Mouse (Mus musculus) myocyte (in vitro differentiated cells): ENCODE data around the gene Tbcel. TPM values are rescaled to one million over a fixed set of nuclear protein-coding genes. Genes with fewer than 3 reads are reported as not detected.

Experiments used
- H3K27me3 ChIP-seq: one replicate; pipeline ENCODE4 v1.6.1; 2011; ENCODE audit not compliant: control insufficient read depth, insufficient read depth, insufficient read length
- H3K36me3 ChIP-seq: one replicate; pipeline ENCODE4 v1.6.1; 2011; ENCODE audit not compliant: control insufficient read depth, insufficient read depth
- H3K4me2 ChIP-seq: one replicate; pipeline ENCODE4 v1.6.1; 2011; ENCODE audit warnings: low read depth, control low read depth
- H3K4me3 ChIP-seq: one replicate; pipeline ENCODE4 v1.5.1; 2011; ENCODE audit warnings: mild to moderate bottlenecking, control low read depth, moderate library complexity
- H3K79me2 ChIP-seq: one replicate; pipeline ENCODE4 v1.6.1; 2011; ENCODE audit not compliant: control insufficient read depth, insufficient read depth
- H3ac ChIP-seq: one replicate; pipeline ENCODE4 v1.6.1; 2011; ENCODE audit not compliant: control insufficient read depth, insufficient read length
- CEBPB ChIP-seq: IDR thresholded peaks from 2 replicates; pipeline ENCODE4 v1.6.1; 2011; ENCODE audit warnings: mild to moderate bottlenecking, moderate library complexity; ENCODE audit not compliant: poor library complexity, insufficient read depth, severe bottlenecking
- E2F4 ChIP-seq: IDR thresholded peaks from one replicate; pipeline ENCODE4 v1.6.1; 2011; ENCODE audit warnings: mild to moderate bottlenecking, control low read depth, moderate library complexity; ENCODE audit not compliant: insufficient read depth
- MAX ChIP-seq: IDR thresholded peaks from one replicate; pipeline ENCODE4 v1.6.1; 2011; ENCODE audit warnings: low read depth, mild to moderate bottlenecking, control low read depth
- MYOD1 ChIP-seq, 3 experiments: IDR thresholded peaks; one replicate each; pipeline ENCODE4 v1.6.1; 2011; ENCODE audit warnings: control low read depth in 2 of 3, low read depth in 2 of 3, mild to moderate bottlenecking in 2 of 3, moderate library complexity in 1 of 3; ENCODE audit not compliant: insufficient read length in 2 of 3, control insufficient read depth in 1 of 3
- MYOG ChIP-seq, 3 experiments: IDR thresholded peaks; one replicate each; pipeline ENCODE4 v1.6.1; 2011; ENCODE audit warnings: control low read depth in 2 of 3, low read depth in 2 of 3, mild to moderate bottlenecking in 2 of 3; ENCODE audit not compliant: insufficient read length in 2 of 3, control insufficient read depth in 1 of 3, insufficient read depth in 1 of 3
- POLR2A ChIP-seq: IDR thresholded peaks from one replicate; pipeline ENCODE4 v1.6.1; 2011; ENCODE audit warnings: low read depth, mild to moderate bottlenecking, control low read depth, moderate library complexity; ENCODE audit not compliant: insufficient read length
- POLR2AphosphoS2 ChIP-seq: IDR thresholded peaks from one replicate; pipeline ENCODE4 v1.6.1; 2011; ENCODE audit warnings: low read depth, control low read depth; ENCODE audit not compliant: insufficient read length
- REST ChIP-seq: IDR thresholded peaks from one replicate; pipeline ENCODE4 v1.6.1; 2011; ENCODE audit warnings: mild to moderate bottlenecking, control low read depth, moderate library complexity; ENCODE audit not compliant: insufficient read depth, insufficient read length
- SRF ChIP-seq: IDR thresholded peaks from one replicate; pipeline ENCODE4 v1.6.1; 2011; ENCODE audit warnings: low read depth; ENCODE audit not compliant: control insufficient read depth, insufficient read length
- TCF12 ChIP-seq: IDR thresholded peaks from one replicate; pipeline ENCODE4 v1.6.1; 2011; ENCODE audit warnings: mild to moderate bottlenecking, control low read depth; ENCODE audit not compliant: poor library complexity, insufficient read depth, severe bottlenecking
- TCF3 ChIP-seq: IDR thresholded peaks from one replicate; pipeline ENCODE4 v1.6.1; 2011; ENCODE audit warnings: low read depth, control low read depth; ENCODE audit not compliant: insufficient read length
- USF1 ChIP-seq: IDR thresholded peaks from one replicate; pipeline ENCODE4 v1.6.1; 2011; ENCODE audit warnings: low read depth, mild to moderate bottlenecking, control low read depth, moderate library complexity
- polyA plus RNA-seq: library from polyadenylated mRNA; unstranded; fragments of >200 nt; fragmentation: generic; extraction: Trizol; gene quantifications from one replicate; pipeline ENCODE4 v1.2.1, GENCODE M21; 2012; ENCODE audit warnings: missing spikeins

The Tbcel gene
- polyA plus RNA-seq, 1 experiment, result 7.9 TPM

DNA sequence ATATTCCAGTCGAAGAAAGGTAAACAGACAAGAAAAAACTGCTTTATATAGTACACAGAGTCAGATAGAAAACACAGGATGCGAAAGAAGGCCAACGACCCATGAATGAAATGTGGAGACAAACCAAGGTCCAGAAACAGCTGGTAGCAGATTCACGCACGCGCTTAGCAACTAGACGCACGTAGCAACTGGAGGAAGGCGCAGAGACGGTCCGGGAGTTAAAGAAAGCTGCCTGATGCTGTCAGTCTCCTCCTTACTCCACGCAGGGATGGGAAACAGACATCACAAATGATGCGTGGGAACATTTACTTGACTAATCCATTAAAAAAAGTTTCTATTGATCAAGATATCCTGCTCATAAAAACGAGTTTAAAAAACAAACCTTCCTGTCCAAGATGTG lies 10.6 kb upstream of the Tbcel start:
- Histone ChIP-seq H3K27me3 (peaks cover 8% of the 10 kb centered on the region), H3ac (no peak overlapping the region), H3K4me2 (no peak overlapping the region), H3K36me3 (no peaks in the 10 kb centered on the region), H3K79me2 (no peaks in the 10 kb centered on the region), H3K4me3 (no peak overlapping the region)
- no peak for TF ChIP-seq POLR2AphosphoS2

DNA sequence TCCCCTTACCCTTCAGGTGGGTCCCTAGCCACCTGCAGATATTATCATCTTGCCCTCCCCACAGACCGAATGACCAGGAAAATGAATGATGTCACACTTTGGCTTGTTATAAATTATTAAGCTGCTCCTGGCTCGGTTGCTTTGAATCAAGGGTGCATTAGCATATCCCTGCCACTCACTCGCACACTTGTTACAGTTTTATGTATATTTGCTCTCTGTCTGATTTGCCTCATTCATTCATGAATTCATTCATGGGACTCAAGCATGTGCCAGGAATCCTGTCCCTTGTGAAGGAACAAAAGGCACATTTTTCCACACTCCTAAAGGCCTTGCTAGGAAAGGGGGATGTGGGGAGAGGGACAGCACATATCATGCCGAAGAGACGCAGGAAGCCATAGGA lies 5.5 kb upstream of the Tbcel start:
- H3K27me3 ChIP-seq, result peaks cover 6% of the 10 kb centered on the region
- no peaks in the 10 kb centered on the region for H3K36me3 ChIP-seq
- no peak overlapping the region for H3K4me2 ChIP-seq
- H3K4me3 ChIP-seq, result no peak overlapping the region
- TF ChIP-seq CEBPB (no peak), TCF12 (no peak), SRF (no peak), POLR2AphosphoS2 (no peak), POLR2A (no peak), E2F4 (no peak), MYOD1 (IDR thresholded peaks at IDR 0.05; ENCODE audit: control insufficient read depth in 1 of 3, insufficient read length in 2 of 3, low read depth in 2 of 3) (no peak), REST (no peak), TCF3 (no peak), MYOG (IDR thresholded peaks at IDR 0.05; ENCODE audit: control insufficient read depth in 1 of 3, insufficient read depth in 1 of 3, insufficient read length in 2 of 3, low read depth in 2 of 3) (no peak), MAX (no peak), USF1 (no peak)
- H3ac ChIP-seq, result no peak overlapping the region
- H3K79me2 ChIP-seq, result no peaks in the 10 kb centered on the region

DNA sequence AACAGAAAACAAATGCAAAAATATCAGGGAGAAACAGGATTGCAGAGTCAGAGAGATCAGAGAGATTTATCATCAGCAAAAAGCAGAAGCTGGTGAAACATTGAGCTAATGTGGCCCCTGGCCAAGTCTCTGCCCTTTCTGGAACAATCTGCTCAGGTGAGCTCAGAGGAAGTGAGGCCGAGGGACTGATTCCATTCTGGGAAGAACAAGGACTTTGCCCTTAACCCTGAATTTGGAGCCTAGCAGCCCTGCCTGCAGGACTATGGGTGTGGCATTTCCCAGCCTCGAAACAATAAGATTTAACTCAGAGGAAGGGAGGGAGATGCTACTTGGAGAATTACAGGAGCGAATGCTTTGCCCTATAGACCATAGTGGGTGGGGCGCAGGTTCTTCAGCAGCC lies 4.7 kb upstream of the Tbcel start:
- Histone ChIP-seq H3ac (no peak overlapping the region), H3K79me2 (no peaks in the 10 kb centered on the region), H3K4me3 (no peak overlapping the region), H3K27me3 (peaks cover 7% of the 10 kb centered on the region), H3K4me2 (no peak overlapping the region), H3K36me3 (no peaks in the 10 kb centered on the region)
- no peak for TF ChIP-seq TCF3
- no peak for TF ChIP-seq SRF
- no peak for TF ChIP-seq MYOD1 (IDR thresholded peaks at IDR 0.05; ENCODE audit: control insufficient read depth in 1 of 3, insufficient read length in 2 of 3, low read depth in 2 of 3)
- TF ChIP-seq E2F4, result no peak
- TF ChIP-seq CEBPB, result no peak
- no peak for TF ChIP-seq USF1
- TF ChIP-seq REST, result no peak
- TF ChIP-seq MYOG (IDR thresholded peaks at IDR 0.05; ENCODE audit: control insufficient read depth in 1 of 3, insufficient read depth in 1 of 3, insufficient read length in 2 of 3, low read depth in 2 of 3), result no peak
- no peak for TF ChIP-seq POLR2AphosphoS2
- no peak for TF ChIP-seq TCF12
- TF ChIP-seq MAX, result no peak
- TF ChIP-seq POLR2A, result no peak

DNA sequence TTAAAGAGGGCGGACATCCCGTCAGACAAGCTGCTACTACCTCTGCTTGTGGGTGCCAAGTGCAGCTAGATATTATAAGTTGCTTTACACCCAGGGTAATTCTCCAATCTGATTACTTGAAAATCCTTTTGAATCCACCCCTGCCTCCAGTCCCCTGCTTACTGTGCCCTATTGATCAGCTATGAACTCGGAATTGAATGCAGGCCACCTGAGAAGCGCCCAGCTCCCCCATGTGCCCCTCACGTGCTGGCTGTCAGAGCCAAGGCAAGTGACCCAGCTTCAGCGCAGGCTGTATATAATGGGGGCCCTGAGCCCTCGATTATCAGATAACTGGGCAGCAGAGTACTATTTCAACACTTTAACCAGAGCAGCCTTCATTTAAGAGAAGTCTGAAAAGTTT lies 626 bp upstream of the Tbcel start:
- Histone ChIP-seq H3K4me3 (no peak overlapping the region), H3K36me3 (no peaks in the 10 kb centered on the region), H3ac (no peak overlapping the region), H3K79me2 (no peaks in the 10 kb centered on the region), H3K27me3 (peaks cover 12% of the 10 kb centered on the region), H3K4me2 (no peak overlapping the region)
- no peak for TF ChIP-seq CEBPB
- no peak for TF ChIP-seq POLR2A
- TF ChIP-seq USF1, result no peak
- no peak for TF ChIP-seq SRF
- no peak for TF ChIP-seq MYOG (IDR thresholded peaks at IDR 0.05; ENCODE audit: control insufficient read depth in 1 of 3, insufficient read depth in 1 of 3, insufficient read length in 2 of 3, low read depth in 2 of 3)

DNA sequence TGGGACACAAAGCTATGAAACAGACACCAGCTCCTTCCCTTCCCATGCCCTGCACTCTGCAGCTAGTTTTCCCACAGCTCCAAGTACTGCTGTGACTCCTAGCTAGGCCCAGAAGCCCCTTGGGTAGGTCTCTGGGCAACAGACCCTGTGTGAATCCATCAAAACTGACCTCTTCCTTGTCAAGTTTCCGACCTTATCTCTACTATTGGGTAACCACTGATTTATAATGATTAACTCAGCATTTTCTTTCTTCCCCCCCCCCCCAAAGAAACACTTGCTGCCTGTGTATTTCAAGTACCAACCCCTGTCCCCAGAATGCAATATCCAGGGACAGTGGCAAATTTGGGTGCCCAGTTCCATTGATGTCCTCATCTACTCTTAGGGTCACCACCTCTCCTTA lies 587 bp downstream of the Tbcel start:
- Histone ChIP-seq H3K36me3 (no peaks in the 10 kb centered on the region), H3K79me2 (no peaks in the 10 kb centered on the region), H3K4me3 (no peak overlapping the region), H3K27me3 (peaks cover 12% of the 10 kb centered on the region), H3ac (no peak overlapping the region), H3K4me2 (no peak overlapping the region)
- TF ChIP-seq CEBPB (no peak), MYOD1 (IDR thresholded peaks at IDR 0.05; ENCODE audit: control insufficient read depth in 1 of 3, insufficient read length in 2 of 3, low read depth in 2 of 3) (no peak), REST (no peak), TCF12 (no peak), MYOG (IDR thresholded peaks at IDR 0.05; ENCODE audit: control insufficient read depth in 1 of 3, insufficient read depth in 1 of 3, insufficient read length in 2 of 3, low read depth in 2 of 3) (no peak), E2F4 (no peak), POLR2A (no peak), POLR2AphosphoS2 (no peak), SRF (no peak), TCF3 (no peak), USF1 (no peak), MAX (no peak)
